Mouse (Mus musculus): Measurements from ENCODE around the gene Pcif1. TPM values are rescaled to one million over a fixed set of nuclear protein-coding genes. Genes with fewer than 3 reads are reported as not detected.

Pcif1 gene
- polyA plus RNA-seq, 1 experiment from 2014 or later: 74.8 TPM

DNA sequence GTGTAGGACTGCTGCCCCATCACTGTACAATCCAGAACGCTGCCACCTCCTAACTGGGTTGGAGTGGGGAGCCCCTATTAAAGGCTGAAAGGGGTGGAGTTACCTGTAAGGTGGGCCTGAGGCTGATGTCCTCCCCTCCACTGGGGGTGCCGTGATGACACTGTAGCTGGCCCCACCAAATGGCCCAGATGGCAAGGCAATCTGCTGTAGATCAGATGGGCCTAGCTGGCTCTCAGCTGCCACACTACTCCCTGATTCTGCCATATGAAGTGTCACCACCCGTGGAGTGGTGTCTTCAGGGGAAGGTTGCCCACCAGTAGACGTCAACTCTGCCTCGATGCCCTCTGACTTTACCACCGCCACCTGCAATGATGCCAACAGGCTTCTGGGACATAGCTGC is 16.8 kb downstream of the Pcif1 start:
- Histone ChIP-seq H3K4me3 (replicated peaks) (no peak overlapping the region), H3K36me3 (peaks cover 100% of the 10 kb centered on the region), H3K4me1 (no peaks in the 10 kb centered on the region), H3K27me3 (no peaks in the 10 kb centered on the region), H3K9ac (no peak overlapping the region), H3K4me2 (replicated peaks) (no peak overlapping the region), H3K9me3 (replicated peaks) (no peaks in the 10 kb centered on the region), H3K27ac (replicated peaks) (no peak overlapping the region)
- 94% methylated on average over 6 of the region's 6 CpGs for WGBS
- no peak for ATAC-seq (ENCODE audit: insufficient number of reproducible peaks, low FRiP score, low TSS enrichment, low read depth)

DNA sequence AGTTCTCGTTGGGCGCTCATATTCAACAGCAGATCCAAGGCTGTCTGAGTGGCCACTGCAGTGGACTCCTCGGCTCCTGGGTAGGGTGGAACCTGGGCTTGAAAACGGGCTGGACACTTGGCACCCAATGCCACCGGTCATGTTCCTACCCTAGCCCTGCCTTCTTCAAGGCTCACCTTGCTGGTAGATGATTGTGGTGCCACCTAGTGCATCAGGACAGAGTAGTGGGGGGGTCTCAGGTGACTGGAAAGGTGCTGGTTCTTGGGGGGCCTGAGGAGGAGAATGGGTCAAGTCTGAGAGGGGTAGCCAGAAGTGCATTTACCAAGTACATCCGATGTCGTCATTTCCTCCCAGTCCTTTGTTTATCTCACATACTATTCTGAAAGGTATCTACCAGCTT is 18.9 kb downstream of the Pcif1 start:
- H3K4me2 ChIP-seq (replicated peaks): no peak overlapping the region
- no peak overlapping the region for H3K27ac ChIP-seq (replicated peaks)
- H3K4me3 ChIP-seq (replicated peaks): no peak overlapping the region
- no peaks in the 10 kb centered on the region for H3K9me3 ChIP-seq (replicated peaks)
- ATAC-seq (ENCODE audit: insufficient number of reproducible peaks, low FRiP score, low TSS enrichment, low read depth): no peak
- H3K4me1 ChIP-seq: no peaks in the 10 kb centered on the region
- peaks cover 100% of the 10 kb centered on the region for H3K36me3 ChIP-seq
- WGBS: 91% methylated on average over 7 of the region's 7 CpGs
- H3K9ac ChIP-seq: no peak overlapping the region
- no peaks in the 10 kb centered on the region for H3K27me3 ChIP-seq

DNA sequence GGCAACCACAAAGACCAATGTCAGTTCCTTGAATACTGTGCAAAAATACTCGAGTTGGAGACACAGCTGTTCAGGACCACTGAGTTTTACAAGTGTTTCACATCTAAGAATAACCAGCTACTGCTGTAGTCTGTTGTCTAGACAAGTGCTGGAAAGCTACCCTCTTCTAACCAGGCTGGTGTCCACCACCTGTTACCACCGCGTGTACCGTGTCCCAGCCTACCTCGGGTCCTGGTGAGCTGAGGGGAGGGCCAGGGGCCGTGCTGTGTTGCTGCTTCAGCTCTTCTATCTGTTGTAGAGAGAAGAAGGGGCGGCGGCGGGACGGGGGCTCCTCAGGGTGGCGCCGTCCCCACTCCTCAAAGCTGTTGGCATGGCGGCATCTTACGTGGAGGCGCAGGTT is 19.9 kb downstream of the Pcif1 start:
- ATAC-seq (ENCODE audit: insufficient number of reproducible peaks, low FRiP score, low TSS enrichment, low read depth): no peak
- H3K27me3 ChIP-seq: no peaks in the 10 kb centered on the region
- WGBS: 91% methylated on average over 15 of the region's 15 CpGs
- H3K36me3 ChIP-seq: peaks cover 97% of the 10 kb centered on the region
- H3K27ac ChIP-seq (replicated peaks): no peak overlapping the region
- no peaks in the 10 kb centered on the region for H3K9me3 ChIP-seq (replicated peaks)
- no peak overlapping the region for H3K4me2 ChIP-seq (replicated peaks)
- H3K4me3 ChIP-seq (replicated peaks): no peak overlapping the region
- H3K4me1 ChIP-seq: no peaks in the 10 kb centered on the region
- H3K9ac ChIP-seq: no peak overlapping the region

DNA sequence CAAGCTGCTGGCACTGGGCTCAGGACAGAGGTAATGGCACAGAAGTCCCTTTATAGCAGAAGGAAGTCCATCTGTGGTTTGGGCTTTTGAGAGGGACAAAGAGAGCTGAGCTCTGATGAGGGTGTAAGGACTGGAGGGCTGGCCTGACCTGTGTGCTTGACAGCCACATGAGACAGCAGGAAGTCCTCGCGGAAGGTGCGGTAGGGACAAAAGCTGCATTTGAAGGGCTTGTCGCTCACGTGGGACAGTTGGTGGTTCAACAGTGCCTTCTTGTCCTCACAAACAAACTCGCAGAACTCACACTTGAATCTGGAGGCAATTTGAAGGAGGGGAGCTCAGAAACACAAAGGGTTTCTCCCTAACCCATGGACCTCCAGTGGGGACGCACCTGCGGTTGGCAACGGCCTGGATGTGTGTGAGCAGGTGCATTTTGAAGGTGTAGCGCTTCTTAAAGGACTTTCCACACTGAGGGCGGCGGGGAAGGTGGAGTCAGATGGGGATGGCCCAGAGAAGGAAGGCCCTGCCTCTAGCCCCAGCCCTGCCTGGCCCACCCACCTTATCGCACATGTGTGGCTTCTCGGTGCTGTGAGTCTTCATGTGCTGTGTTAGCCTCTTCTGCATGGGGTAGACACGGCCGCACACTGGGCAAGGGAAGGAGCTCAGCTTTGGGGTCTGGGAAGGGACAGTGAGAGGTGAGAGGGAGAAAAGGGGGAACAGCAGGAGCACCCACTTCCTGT is 20.8 kb downstream of the Pcif1 start:
- H3K27me3 ChIP-seq: no peaks in the 10 kb centered on the region
- no peak overlapping the region for H3K9ac ChIP-seq
- H3K27ac ChIP-seq (replicated peaks): no peak overlapping the region
- 94% methylated on average over 16 of the region's 16 CpGs for WGBS
- ATAC-seq (ENCODE audit: insufficient number of reproducible peaks, low FRiP score, low TSS enrichment, low read depth): no peak
- peaks cover 97% of the 10 kb centered on the region for H3K36me3 ChIP-seq
- no peaks in the 10 kb centered on the region for H3K9me3 ChIP-seq (replicated peaks)
- H3K4me1 ChIP-seq: no peaks in the 10 kb centered on the region
- H3K4me3 ChIP-seq (replicated peaks): no peak overlapping the region
- no peak overlapping the region for H3K4me2 ChIP-seq (replicated peaks)

DNA sequence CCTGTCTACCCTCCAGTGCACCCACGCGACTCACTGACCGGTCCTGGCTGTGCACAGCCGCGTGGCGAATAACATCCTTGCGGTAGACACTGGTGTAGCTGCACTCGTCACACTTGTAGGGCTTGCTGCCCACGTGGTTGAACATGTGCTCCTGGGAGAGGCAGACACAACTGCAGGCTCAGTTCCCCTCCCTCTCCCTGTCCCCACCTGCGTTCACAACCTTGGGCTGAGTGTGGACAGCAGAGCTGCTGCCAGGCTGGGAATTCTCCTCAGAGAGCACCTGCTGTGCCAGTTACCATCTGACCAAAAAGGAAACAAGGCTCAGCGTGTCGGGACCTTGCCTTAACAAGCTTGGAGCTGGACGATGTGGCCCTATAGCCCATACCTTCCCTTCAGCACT is 22.3 kb downstream of the Pcif1 start:
- ATAC-seq (ENCODE audit: insufficient number of reproducible peaks, low FRiP score, low TSS enrichment, low read depth): no peak
- no peak overlapping the region for H3K4me2 ChIP-seq (replicated peaks)
- no peaks in the 10 kb centered on the region for H3K27me3 ChIP-seq

DNA sequence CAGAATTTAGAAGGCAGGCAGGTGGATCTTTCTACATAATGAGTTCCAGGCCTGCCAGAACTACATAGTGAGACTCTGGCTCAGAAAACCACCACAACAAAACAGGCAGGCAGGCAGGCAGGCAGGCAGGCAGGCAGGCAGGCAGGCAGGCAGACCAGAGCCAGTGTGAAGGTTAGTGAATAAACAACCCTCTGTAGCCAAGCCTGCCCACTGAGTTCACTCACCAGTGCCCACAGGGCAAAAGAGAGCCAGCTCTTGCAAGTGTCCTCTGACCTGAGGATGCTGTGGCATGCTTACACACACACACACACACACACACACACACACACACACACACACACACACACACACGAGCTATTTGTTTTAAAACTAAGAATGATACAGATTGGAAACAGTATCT is 24.4 kb downstream of the Pcif1 start:
- ATAC-seq (ENCODE audit: insufficient number of reproducible peaks, low FRiP score, low TSS enrichment, low read depth): no peak
- H3K9me3 ChIP-seq (replicated peaks): peaks cover 5% of the 10 kb centered on the region
- no peak overlapping the region for H3K27ac ChIP-seq (replicated peaks)
- H3K4me1 ChIP-seq: no peaks in the 10 kb centered on the region
- H3K4me3 ChIP-seq (replicated peaks): no peak overlapping the region
- no peak overlapping the region for H3K4me2 ChIP-seq (replicated peaks)
- 83% methylated on average over 1 of the region's 1 CpGs for WGBS
- H3K36me3 ChIP-seq: peaks cover 97% of the 10 kb centered on the region
- H3K9ac ChIP-seq: no peak overlapping the region
- no peaks in the 10 kb centered on the region for H3K27me3 ChIP-seq

More for the DNA sequence above, 22.3 kb downstream of the Pcif1 start:
- Histone ChIP-seq H3K36me3 (peaks cover 97% of the 10 kb centered on the region), H3K4me1 (no peaks in the 10 kb centered on the region), H3K9me3 (replicated peaks) (peaks cover 5% of the 10 kb centered on the region), H3K9ac (no peak overlapping the region), H3K27ac (replicated peaks) (no peak overlapping the region), H3K4me3 (replicated peaks) (no peak overlapping the region)
- WGBS: 90% methylated on average over 13 of the region's 13 CpGs

DNA sequence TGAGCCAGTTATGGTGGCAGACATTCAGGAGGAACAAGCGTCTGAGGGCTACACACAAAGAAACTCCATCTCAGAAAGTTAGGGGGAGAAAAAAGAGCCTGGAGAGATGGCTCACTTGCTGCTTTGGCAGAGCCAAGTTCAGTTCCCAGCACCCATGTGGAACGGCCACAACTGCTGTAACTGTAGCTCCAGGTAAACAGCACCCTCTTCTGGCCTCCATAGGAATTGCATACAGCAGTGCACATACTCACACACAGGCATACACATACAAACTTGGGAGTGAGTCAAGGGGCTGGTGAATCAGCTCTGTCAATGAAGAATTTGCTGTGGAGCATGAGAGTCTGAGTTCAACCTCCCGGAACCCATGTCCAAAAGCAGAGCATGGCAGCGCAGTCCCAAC is 27.0 kb downstream of the Pcif1 start:
- 98% methylated on average over 4 of the region's 4 CpGs for WGBS
- Histone ChIP-seq H3K4me3 (replicated peaks) (no peak overlapping the region), H3K36me3 (peaks cover 78% of the 10 kb centered on the region), H3K4me2 (replicated peaks) (no peak overlapping the region), H3K9me3 (replicated peaks) (peaks cover 5% of the 10 kb centered on the region), H3K27me3 (no peaks in the 10 kb centered on the region), H3K4me1 (peaks cover 16% of the 10 kb centered on the region), H3K9ac (no peak overlapping the region), H3K27ac (replicated peaks) (no peak overlapping the region)
- no peak for ATAC-seq (ENCODE audit: insufficient number of reproducible peaks, low FRiP score, low TSS enrichment, low read depth)

DNA sequence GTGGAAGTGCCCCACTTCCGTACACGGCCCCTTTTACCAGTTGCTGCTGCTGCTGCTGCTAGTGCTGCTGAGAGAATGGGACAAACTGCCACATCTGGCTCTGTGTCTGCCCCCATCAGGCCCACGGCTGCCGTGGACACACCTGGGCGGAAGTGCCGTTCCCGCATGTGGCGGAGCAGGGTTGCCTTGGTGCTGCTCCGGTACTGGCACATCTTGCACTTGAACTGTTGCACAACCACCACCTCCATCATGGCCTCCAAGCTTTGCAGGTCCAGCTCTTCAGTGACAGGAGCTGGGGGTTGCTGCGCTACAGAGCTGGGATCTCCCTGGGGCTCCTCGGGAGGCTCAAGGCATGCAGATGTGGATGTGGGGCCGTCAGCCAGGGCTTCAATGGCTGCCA is 28.4 kb downstream of the Pcif1 start:
- no peak overlapping the region for H3K4me3 ChIP-seq (replicated peaks)
- no peak overlapping the region for H3K4me2 ChIP-seq (replicated peaks)
- no peak for ATAC-seq (ENCODE audit: insufficient number of reproducible peaks, low FRiP score, low TSS enrichment, low read depth)
- 94% methylated on average over 12 of the region's 12 CpGs for WGBS
- no peak overlapping the region for H3K9ac ChIP-seq
- peaks cover 5% of the 10 kb centered on the region for H3K9me3 ChIP-seq (replicated peaks)
- H3K4me1 ChIP-seq: peaks cover 21% of the 10 kb centered on the region
- no peaks in the 10 kb centered on the region for H3K27me3 ChIP-seq
- H3K36me3 ChIP-seq: peaks cover 64% of the 10 kb centered on the region
- no peak overlapping the region for H3K27ac ChIP-seq (replicated peaks)

DNA sequence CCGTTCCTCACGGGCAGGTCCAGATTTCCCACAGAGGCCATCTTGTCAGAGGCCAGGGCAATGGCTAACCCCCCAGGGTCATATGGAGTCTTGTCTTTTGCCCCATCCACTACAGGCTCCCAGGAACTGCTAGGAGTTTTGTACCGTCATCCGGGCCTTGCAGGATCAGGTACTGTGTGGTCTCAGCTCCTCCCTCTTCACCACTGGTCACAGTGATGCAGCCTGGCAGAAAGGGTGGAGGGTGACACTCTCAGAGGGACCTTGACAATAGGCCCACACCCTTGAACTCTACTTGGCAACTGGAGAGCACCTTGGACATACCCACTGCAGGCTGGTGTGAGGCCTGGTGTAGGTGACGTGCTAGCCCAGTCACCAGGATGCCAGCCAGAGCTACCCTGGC is 28.9 kb downstream of the Pcif1 start:
- H3K4me2 ChIP-seq (replicated peaks): no peak overlapping the region
- H3K9ac ChIP-seq: no peak overlapping the region
- H3K27me3 ChIP-seq: no peaks in the 10 kb centered on the region
- no peak for ATAC-seq (ENCODE audit: insufficient number of reproducible peaks, low FRiP score, low TSS enrichment, low read depth)
- no peak overlapping the region for H3K4me3 ChIP-seq (replicated peaks)
- peaks cover 22% of the 10 kb centered on the region for H3K4me1 ChIP-seq
- peaks cover 59% of the 10 kb centered on the region for H3K36me3 ChIP-seq
- WGBS: 95% methylated on average over 5 of the region's 5 CpGs
- no peak overlapping the region for H3K27ac ChIP-seq (replicated peaks)
- peaks cover 5% of the 10 kb centered on the region for H3K9me3 ChIP-seq (replicated peaks)

DNA sequence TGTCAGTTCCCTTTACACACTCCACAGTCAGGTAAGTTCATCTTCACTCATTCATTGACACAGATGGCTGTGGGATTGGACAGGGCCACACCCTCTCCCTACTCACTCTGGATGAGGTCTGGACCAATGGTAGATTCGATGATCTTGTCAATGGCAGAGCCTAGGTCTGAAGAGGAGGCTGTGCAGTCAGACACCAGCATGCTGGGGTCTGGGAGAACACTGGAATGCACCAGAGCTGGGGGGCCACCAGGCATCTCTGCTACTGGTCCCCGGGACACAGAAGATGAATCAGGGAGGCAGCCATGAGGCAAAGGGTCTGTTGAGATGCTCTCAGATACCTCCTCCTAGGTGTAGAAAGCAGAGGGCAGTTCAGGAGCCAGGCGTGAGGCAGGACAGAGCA is 30.0 kb downstream of the Pcif1 start:
- H3K9ac ChIP-seq: no peak overlapping the region
- H3K4me3 ChIP-seq (replicated peaks): no peak overlapping the region
- no peak overlapping the region for H3K4me2 ChIP-seq (replicated peaks)

DNA sequence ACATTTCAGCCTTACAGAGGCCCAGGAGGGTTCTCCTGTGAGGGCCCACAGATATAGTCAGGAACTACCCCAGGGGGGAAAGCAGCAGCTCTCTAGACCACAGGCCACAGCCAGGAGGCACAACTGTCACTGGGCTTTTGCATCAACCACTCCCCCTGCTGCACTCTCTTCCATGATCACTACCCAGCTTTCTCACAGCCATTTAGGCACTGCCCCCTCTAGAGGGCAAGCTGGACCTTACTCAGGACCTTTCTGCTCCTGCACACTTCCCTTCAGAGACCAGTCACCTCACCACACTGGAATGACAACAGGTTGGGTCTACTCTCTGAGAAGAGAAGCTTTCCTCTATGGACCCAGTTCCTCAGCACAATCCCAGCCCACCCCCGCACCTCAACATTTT is 30.4 kb downstream of the Pcif1 start:
- peak overlapping the region; percentile 89 for H3K4me3 ChIP-seq (replicated peaks)
- no peak for ATAC-seq (ENCODE audit: insufficient number of reproducible peaks, low FRiP score, low TSS enrichment, low read depth)
- H3K9ac ChIP-seq: no peak overlapping the region
- peaks cover 5% of the 10 kb centered on the region for H3K9me3 ChIP-seq (replicated peaks)
- 71% methylated on average over 1 of the region's 1 CpGs for WGBS
- no peaks in the 10 kb centered on the region for H3K27me3 ChIP-seq
- peak overlapping the region; percentile 83 for H3K4me2 ChIP-seq (replicated peaks)
- H3K36me3 ChIP-seq: peaks cover 46% of the 10 kb centered on the region
- H3K4me1 ChIP-seq: peaks cover 22% of the 10 kb centered on the region
- H3K27ac ChIP-seq (replicated peaks): no peak overlapping the region

More for the DNA sequence above, 30.0 kb downstream of the Pcif1 start:
- no peaks in the 10 kb centered on the region for H3K27me3 ChIP-seq
- H3K27ac ChIP-seq (replicated peaks): no peak overlapping the region
- peaks cover 5% of the 10 kb centered on the region for H3K9me3 ChIP-seq (replicated peaks)
- peaks cover 22% of the 10 kb centered on the region for H3K4me1 ChIP-seq
- no peak for ATAC-seq (ENCODE audit: insufficient number of reproducible peaks, low FRiP score, low TSS enrichment, low read depth)
- H3K36me3 ChIP-seq: peaks cover 51% of the 10 kb centered on the region
- 92% methylated on average over 3 of the region's 3 CpGs for WGBS

Measured in embryonic facial prominence, embryonic 15.5 days (tissue).